Mouse (Mus musculus): ENCODE results near the gene Pank4. TPM values are rescaled to one million over a fixed set of nuclear protein-coding genes. Genes with fewer than 3 reads are reported as not detected.

Pank4 gene
- total and polyA plus RNA-seq, 3 experiments, result 22.4 to 34.7 (median 27.6) TPM

DNA sequence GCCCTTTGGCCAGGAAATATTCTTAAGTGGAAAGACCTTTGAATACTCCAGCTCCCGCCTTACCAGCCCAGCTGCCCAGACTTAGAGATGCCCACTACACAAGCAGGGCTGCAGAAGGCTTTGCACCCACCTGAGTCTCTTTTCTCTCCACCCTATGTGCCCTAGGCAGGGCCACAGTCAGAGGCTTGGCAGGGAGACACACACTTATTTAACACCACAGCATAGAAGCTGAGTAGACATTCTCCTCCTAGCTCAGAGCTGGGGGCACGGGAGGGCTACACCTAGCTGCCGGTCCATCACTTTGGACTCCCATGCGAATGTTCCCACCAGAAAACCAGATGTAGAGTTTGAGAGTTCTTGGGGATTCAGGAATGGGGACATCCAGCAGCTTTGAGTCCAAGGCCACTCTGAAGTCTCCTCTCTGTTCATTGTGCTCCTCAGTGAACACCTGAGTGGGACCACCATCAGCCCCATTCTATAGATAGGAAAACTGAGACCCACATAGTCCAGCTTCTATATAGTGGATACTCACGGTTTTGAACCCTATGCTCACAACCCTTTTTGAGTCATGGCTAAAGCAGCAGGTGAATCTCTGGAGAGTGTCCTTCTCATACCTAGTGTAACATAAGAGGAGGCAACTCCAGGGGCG, 14.9 kb upstream of the Pank4 start:
- 0 out of 2 replicates have a peak overlapping the region, but pooled peaks have one; percentile 2 for H3K4me2 ChIP-seq (ENCODE audit: insufficient read depth, low read depth, poor library complexity, severe bottlenecking)
- dilution Hi-C loops (cut with MboI; ENCODE audit: extremely low pct_ligation_motif_present, extremely low pct_unique_long_range_greater_than_20kb, low sequenced_read_pairs) (no loop called here), in situ Hi-C loops (cut with MboI; ENCODE audit: low pct_ligation_motif_present, low pct_unique_long_range_greater_than_20kb, low sequenced_read_pairs) (loop anchor here (5.0 to 25.0 kb wide), 2 partner anchors 118 to 812 kb away; partner anchors contain the start of genes Pex10, Trp73 and Wrap73)
- H3K4me3 ChIP-seq (replicated peaks in 1 of 3; ENCODE audit: low read depth in 2 of 3, low read length in 2 of 3, poor library complexity in 1 of 3), result no peak overlapping the region
- H3K4me1 ChIP-seq (ENCODE audit: control insufficient read depth in 1 of 2, insufficient read depth in 2 of 2), result peaks cover 24 to 43% of the 10 kb centered on the region in 2 experiments
- no peak overlapping the region for H3K27ac ChIP-seq (ENCODE audit: insufficient read depth, low read depth)
- no peak overlapping the region for H3K9ac ChIP-seq (ENCODE audit: insufficient read depth, low read depth)
- H3K79me2 ChIP-seq (replicated peaks; ENCODE audit: control insufficient read depth, extremely low read depth, insufficient read depth, poor library complexity, severe bottlenecking), result no peaks in the 10 kb centered on the region
- peaks cover 32% of the 10 kb centered on the region for H3K27me3 ChIP-seq (replicated peaks)
- TF ChIP-seq POLR2AphosphoS2 (IDR thresholded peaks at IDR 0.05; ENCODE audit: low read depth, low read length), result no peak
- TF ChIP-seq KAT2A (IDR thresholded peaks at IDR 0.05; ENCODE audit: insufficient replicate concordance, low read length), result no peak
- no peak for TF ChIP-seq POLR2A (IDR thresholded peaks at IDR 0.05; ENCODE audit: low read depth, low read length)
- TF ChIP-seq CHD1 (IDR thresholded peaks at IDR 0.05; ENCODE audit: low read depth, low read length), result no peak
- no peak for TF ChIP-seq RAD21 (IDR thresholded peaks at IDR 0.05; ENCODE audit: low read depth, low read length)
- no peak for TF ChIP-seq IRF4 (IDR thresholded peaks at IDR 0.05; ENCODE audit: low read depth, low read length)
- TF ChIP-seq ELF1 (IDR thresholded peaks at IDR 0.05; ENCODE audit: low read depth, low read length), result no peak
- no peak for TF ChIP-seq RCOR1 (conservative IDR thresholded peaks at IDR 0.05; ENCODE audit: low read depth, low read length)
- TF ChIP-seq ZMIZ1 (IDR thresholded peaks at IDR 0.05; ENCODE audit: low read depth, low read length), result no peak
- TF ChIP-seq NELFE (IDR thresholded peaks at IDR 0.05; ENCODE audit: low read depth, low read length), result no peak
- no peak for TF ChIP-seq MAX (IDR thresholded peaks at IDR 0.05; ENCODE audit: low read length)
- TF ChIP-seq ZC3H11A (IDR thresholded peaks at IDR 0.05; ENCODE audit: low read depth, low read length), result no peak
- no peak for TF ChIP-seq ZKSCAN1 (IDR thresholded peaks at IDR 0.05; ENCODE audit: borderline replicate concordance, low read depth, low read length)
- TF ChIP-seq EP300 (IDR thresholded peaks at IDR 0.05; ENCODE audit: low read length), result no peak
- TF ChIP-seq ETS1 (conservative IDR thresholded peaks at IDR 0.05; ENCODE audit: low read depth, low read length), result no peak
- no peak for TF ChIP-seq CTCF (conservative IDR thresholded peaks at IDR 0.05 in 1 of 2, IDR thresholded peaks at IDR 0.05 in 1 of 2; ENCODE audit: low read depth in 2 of 2, low read length in 2 of 2)
- TF ChIP-seq UBTF (IDR thresholded peaks at IDR 0.05; ENCODE audit: low read depth, low read length), result no peak
- H3K36me3 ChIP-seq (replicated peaks in 1 of 2; ENCODE audit: control insufficient read depth in 1 of 2, insufficient read depth in 1 of 2, low read length in 1 of 2), result no peaks in the 10 kb centered on the region
- DNase-seq (ENCODE audit: extremely low read depth), result no peak
- H3K9me3 ChIP-seq (replicated peaks; ENCODE audit: low read length), result no peaks in the 10 kb centered on the region

GRCm38 (mm10) chr4:154949589-154949982, 14.3 kb upstream of the Pank4 start:
- DNase-seq (ENCODE audit: extremely low read depth), result no peak
- in situ Hi-C loops (cut with MboI; ENCODE audit: low pct_ligation_motif_present, low pct_unique_long_range_greater_than_20kb, low sequenced_read_pairs), result loop anchor here (5.0 to 25.0 kb wide), 2 partner anchors 118 to 812 kb away; partner anchors contain the start of genes Pex10, Trp73 and Wrap73
- Histone ChIP-seq H3K79me2 (replicated peaks; ENCODE audit: control insufficient read depth, extremely low read depth, insufficient read depth, poor library complexity, severe bottlenecking) (no peaks in the 10 kb centered on the region), H3K9ac (ENCODE audit: insufficient read depth, low read depth) (no peak overlapping the region), H3K9me3 (replicated peaks; ENCODE audit: low read length) (no peaks in the 10 kb centered on the region), H3K4me3 (replicated peaks in 1 of 3; ENCODE audit: low read depth in 2 of 3, low read length in 2 of 3, poor library complexity in 1 of 3) (no peak overlapping the region), H3K27me3 (replicated peaks) (peaks cover 32% of the 10 kb centered on the region), H3K36me3 (replicated peaks in 1 of 2; ENCODE audit: control insufficient read depth in 1 of 2, insufficient read depth in 1 of 2, low read length in 1 of 2) (no peaks in the 10 kb centered on the region), H3K4me1 (ENCODE audit: control insufficient read depth in 1 of 2, insufficient read depth in 2 of 2) (peaks cover 24 to 49% of the 10 kb centered on the region in 2 experiments), H3K4me2 (ENCODE audit: insufficient read depth, low read depth, poor library complexity, severe bottlenecking) (peak overlapping the region; percentile 59; the same call in 1 of the 2 replicates), H3K27ac (ENCODE audit: insufficient read depth, low read depth) (no peak overlapping the region)
- dilution Hi-C loops (cut with MboI; ENCODE audit: extremely low pct_ligation_motif_present, extremely low pct_unique_long_range_greater_than_20kb, low sequenced_read_pairs), result no loop called here
- TF ChIP-seq NELFE (IDR thresholded peaks at IDR 0.05; ENCODE audit: low read depth, low read length) (no peak), CTCF (conservative IDR thresholded peaks at IDR 0.05 in 1 of 2, IDR thresholded peaks at IDR 0.05 in 1 of 2; ENCODE audit: low read depth in 2 of 2, low read length in 2 of 2) (no peak), NRF1 (IDR thresholded peaks at IDR 0.05; ENCODE audit: low read depth, low read length) (peak; percentile 57)
